Mouse (Mus musculus) forebrain, embryonic 15.5 days (tissue): ENCODE results near the gene Blzf1. TPM values are rescaled to one million over a fixed set of nuclear protein-coding genes. Genes with fewer than 3 reads are reported as not detected.
A peak's percentile ranks its signal among the peaks of the same experiment; 100 is the strongest.

Experiments
- ATAC-seq: fragments of 200-750 bp; cut with Nextera tagmentation; replicated peaks from 2 replicates; pipeline ENCODE4 v1.8.0; 2017; ENCODE audit warnings: mild to moderate bottlenecking, moderate TSS enrichment, moderate library complexity
- H3K27ac ChIP-seq: fragments of 300-500 bp; sonication (generic); replicated peaks from 2 replicates; pipeline ENCODE4 v1.5.1; 2015; ENCODE audit warnings: mild to moderate bottlenecking, inconsistent platforms
- H3K27me3 ChIP-seq: fragments of 300-500 bp; sonication (generic); 2 replicates; pipeline ENCODE4 v1.6.1; 2015; ENCODE audit warnings: inconsistent platforms
- H3K36me3 ChIP-seq: fragments of 300-500 bp; sonication (generic); 2 replicates; pipeline ENCODE4 v1.6.1; 2015; ENCODE audit warnings: mild to moderate bottlenecking, inconsistent platforms
- H3K4me1 ChIP-seq: fragments of 300-500 bp; sonication (generic); 2 replicates; pipeline ENCODE4 v1.6.1; 2015; ENCODE audit warnings: inconsistent platforms
- H3K4me2 ChIP-seq: fragments of 300-500 bp; sonication (generic); replicated peaks from 2 replicates; pipeline ENCODE4 v1.6.1; 2015; ENCODE audit warnings: mild to moderate bottlenecking, inconsistent platforms
- H3K4me3 ChIP-seq: fragments of 300-500 bp; sonication (generic); 2 replicates; pipeline ENCODE4 v1.5.1; 2015; ENCODE audit warnings: mild to moderate bottlenecking, inconsistent platforms
- H3K9ac ChIP-seq: fragments of 300-500 bp; sonication (generic); replicated peaks from 2 replicates; pipeline ENCODE4 v1.6.1; 2015; ENCODE audit warnings: mild to moderate bottlenecking, inconsistent platforms
- H3K9me3 ChIP-seq: fragments of 300-500 bp; sonication (generic); 2 replicates; pipeline ENCODE4 v1.6.1; 2016; ENCODE audit warnings: inconsistent platforms
- WGBS: fragments of 180-500 bp; shearing (Covaris S2); methylation state at CpG from one replicate; pipeline ENCODE4 v1.1.7; 2015; ENCODE audit warnings: mixed read lengths; 5-methylcytosine and 5-hydroxymethylcytosine counted together
- polyA plus RNA-seq: library from polyadenylated mRNA; unstranded; fragments of >200 nt; fragmentation: Nextera tagmentation; extraction: Ambion mirVana; gene quantifications from 2 replicates; pipeline ENCODE4 v1.2.1, GENCODE M21; 2015

Blzf1 gene
- polyA plus RNA-seq, 1 experiment from 2014 or later = 29.1 TPM

DNA sequence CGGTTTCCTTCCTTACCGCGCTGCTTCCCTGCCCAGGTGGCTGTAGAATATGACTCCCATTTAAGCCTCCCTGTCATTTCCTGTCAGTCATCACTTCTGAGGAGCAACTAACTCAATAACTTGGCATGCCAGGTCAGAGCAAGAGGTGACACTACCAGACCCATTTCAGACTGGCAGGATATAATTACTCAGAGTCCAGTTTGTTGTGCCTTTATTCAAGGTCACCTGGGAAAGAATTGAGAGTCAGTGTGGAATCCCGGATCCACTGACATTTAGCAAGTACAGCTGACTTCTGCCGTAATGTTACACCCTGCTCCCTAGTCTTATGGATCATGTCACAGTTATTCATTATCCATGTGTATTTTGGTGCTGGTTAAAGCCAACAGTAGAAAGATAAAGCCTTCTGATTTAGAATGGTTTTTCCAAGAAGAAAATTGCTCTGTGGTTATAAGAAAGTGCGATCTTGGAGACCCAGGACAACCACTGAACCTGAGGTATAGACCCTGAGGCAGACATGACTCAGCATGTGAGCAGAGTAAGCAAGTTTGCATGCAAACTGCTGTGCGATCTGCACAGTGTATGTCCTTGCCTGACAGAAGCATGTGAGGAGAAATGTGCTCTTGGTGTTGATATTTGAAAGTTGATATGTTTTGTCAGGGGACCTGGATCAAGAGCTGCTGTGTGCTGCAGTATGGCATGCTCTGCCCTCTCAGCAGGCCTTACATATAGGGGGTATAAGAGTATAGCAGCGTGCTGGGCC, 56.7 kb downstream of the Blzf1 start:
- Histone ChIP-seq H3K27me3 (0 out of 2 replicates have a peak, but pooled peaks cover 2% of the 10 kb centered on the region), H3K4me2 (peak overlapping the region; percentile 80), H3K4me1 (peaks cover 22% of the 10 kb centered on the region), H3K9me3 (no peaks in the 10 kb centered on the region), H3K9ac (no peak overlapping the region), H3K36me3 (no peaks in the 10 kb centered on the region), H3K4me3 (peak overlapping the region; percentile 85; the same call in 1 of the 2 replicates), H3K27ac (no peak overlapping the region)
- WGBS = 67% methylated on average over 8 of the region's 8 CpGs
- ATAC-seq = no peak

DNA sequence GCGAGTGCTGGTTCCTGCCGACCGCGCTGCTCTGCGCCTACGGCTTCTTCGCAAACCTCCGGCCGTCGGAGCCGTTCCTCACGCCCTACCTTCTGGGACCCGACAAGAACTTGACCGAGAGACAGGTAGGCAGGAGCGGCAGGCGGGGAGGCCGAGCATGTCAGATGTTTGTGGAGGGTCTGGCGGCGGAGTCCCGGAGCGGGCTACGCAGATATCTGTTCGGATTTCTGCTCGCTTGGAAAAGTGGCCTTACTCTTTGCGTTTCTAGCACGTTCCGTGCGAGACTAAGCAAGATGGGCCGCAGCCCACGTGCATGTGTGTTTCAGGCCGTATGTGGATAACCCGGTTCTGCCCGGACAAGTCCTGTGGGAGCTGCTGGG, 58.0 kb downstream of the Blzf1 start:
- peak; percentile 41 for ATAC-seq
- 0% methylated on average over 33 of the region's 33 CpGs for WGBS
- Histone ChIP-seq H3K4me2 (peak overlapping the region; percentile 80), H3K27me3 (0 out of 2 replicates have a peak, but pooled peaks cover 2% of the 10 kb centered on the region), H3K4me3 (peak overlapping the region; percentile 85), H3K4me1 (peaks cover 22% of the 10 kb centered on the region), H3K36me3 (no peaks in the 10 kb centered on the region), H3K27ac (peak overlapping the region; percentile 41; the same call in 1 of the 2 replicates), H3K9ac (peak overlapping the region; percentile 66), H3K9me3 (no peaks in the 10 kb centered on the region)

DNA sequence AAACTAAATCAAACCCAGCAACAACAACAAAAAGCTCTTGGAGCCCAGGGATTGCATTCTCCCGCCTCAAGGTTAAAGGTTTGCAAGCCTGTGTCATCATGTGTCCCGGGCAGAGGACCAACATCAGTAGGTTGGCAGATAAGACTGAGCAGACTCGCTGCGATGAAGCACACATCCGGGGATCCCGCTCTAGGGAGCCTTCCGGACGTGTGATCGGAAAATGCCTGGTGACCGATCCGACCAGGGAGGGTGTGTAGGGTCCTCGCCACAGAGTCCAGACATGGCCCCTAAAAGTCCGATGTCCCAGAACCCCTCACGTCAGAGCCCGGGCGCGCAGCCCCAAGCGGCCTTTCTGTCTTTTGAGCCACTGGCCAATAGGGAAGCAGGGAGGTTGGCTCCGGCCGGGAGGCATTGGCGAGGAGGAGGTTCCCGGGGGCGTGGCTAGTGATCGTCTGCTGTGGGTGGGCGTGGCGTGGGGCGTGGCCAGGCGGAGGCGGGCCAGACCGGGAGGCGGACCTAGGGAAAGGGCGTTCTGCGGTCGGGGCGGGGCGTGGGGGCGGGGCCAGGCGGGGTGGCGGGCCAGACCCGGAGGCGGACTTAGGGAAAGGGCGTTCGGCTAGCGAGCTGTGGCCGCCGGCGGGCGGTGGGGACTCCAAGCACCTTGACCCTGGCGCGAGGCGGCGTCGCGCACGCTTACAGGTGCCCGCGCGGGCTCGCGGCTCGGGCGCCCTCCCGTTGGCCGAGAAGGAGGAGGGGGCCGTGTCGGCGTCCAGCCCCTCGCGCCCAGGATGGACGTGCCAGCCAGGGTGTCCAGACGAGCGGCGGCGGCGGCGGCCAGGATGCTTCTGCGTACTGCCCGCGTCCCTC, 58.6 kb downstream of the Blzf1 start, which contains the start of gene Slc19a2:
Gene Slc19a2, plus strand, starts transcription at position 582 of the 867 bp plus-strand sequence.
- Histone ChIP-seq H3K4me2 (peak within 1 kb of the TSS; percentile 80), H3K27ac (peak within 1 kb of the TSS; percentile 76), H3K9ac (peak within 1 kb of the TSS; percentile 66), H3K9me3 (no peaks in the 10 kb centered on the region), H3K4me1 (peaks cover 22% of the 10 kb centered on the region), H3K27me3 (0 out of 2 replicates have a peak, but pooled peaks cover 2% of the 10 kb centered on the region), H3K4me3 (peak within 1 kb of the TSS; percentile 85), H3K36me3 (no peaks in the 10 kb centered on the region)
- peak; percentile 97 for ATAC-seq
- WGBS = under 1% methylated on average over 53 of the region's 79 CpGs

- ATAC-seq = no peak
- H3K4me3 ChIP-seq = peak overlapping the region; percentile 85
- H3K27ac ChIP-seq = peak overlapping the region; percentile 76; the same call in 1 of the 2 replicates
- no peaks in the 10 kb centered on the region for H3K36me3 ChIP-seq
- peak overlapping the region; percentile 66 for H3K9ac ChIP-seq
- peak overlapping the region; percentile 80 for H3K4me2 ChIP-seq
- no peaks in the 10 kb centered on the region for H3K9me3 ChIP-seq
- 0 out of 2 replicates have a peak, but pooled peaks cover 2% of the 10 kb centered on the region for H3K27me3 ChIP-seq
- H3K4me1 ChIP-seq = peaks cover 22% of the 10 kb centered on the region
- 9% methylated on average over 10 of the region's 10 CpGs for WGBS
Observed at GRCm38 (mm10) chr1:164247971-164248370, 59.3 kb downstream of the Blzf1 start.

DNA sequence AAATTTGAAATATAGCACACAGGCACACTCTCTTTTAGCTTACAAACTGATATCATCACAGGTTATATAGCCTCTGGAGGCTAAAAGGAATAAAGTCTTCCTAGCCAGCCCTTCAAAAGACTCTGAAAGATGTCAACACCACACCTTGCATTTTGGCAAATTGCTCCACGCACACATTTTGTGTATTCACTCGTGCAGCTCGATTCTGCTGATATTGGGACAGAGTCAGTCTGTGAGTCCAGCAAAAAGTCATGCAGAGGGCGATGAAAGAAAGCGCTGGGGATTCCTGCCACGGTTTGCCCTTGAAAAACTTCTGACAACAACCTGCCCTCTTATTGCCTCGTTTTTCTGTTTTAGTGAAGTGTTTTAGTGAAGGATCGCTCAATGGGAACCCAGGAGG, 59.8 kb downstream of the Blzf1 start:
- Histone ChIP-seq H3K4me1 (peaks cover 22% of the 10 kb centered on the region), H3K36me3 (no peaks in the 10 kb centered on the region), H3K9ac (no peak overlapping the region), H3K9me3 (no peaks in the 10 kb centered on the region), H3K27me3 (0 out of 2 replicates have a peak, but pooled peaks cover 2% of the 10 kb centered on the region), H3K4me3 (0 out of 2 replicates have a peak overlapping the region, but pooled peaks have one; percentile 85), H3K27ac (no peak overlapping the region), H3K4me2 (peak overlapping the region; percentile 80; the same call in 1 of the 2 replicates)
- ATAC-seq = no peak
- 34% methylated on average over 8 of the region's 8 CpGs for WGBS

GRCm38 (mm10) chr1:164242809-164243208, 64.5 kb downstream of the Blzf1 start:
- 66% methylated on average over 8 of the region's 8 CpGs for WGBS
- Histone ChIP-seq H3K9me3 (no peaks in the 10 kb centered on the region), H3K4me1 (peaks cover 2% of the 10 kb centered on the region), H3K4me3 (no peak overlapping the region), H3K27me3 (0 out of 2 replicates have a peak, but pooled peaks cover 2% of the 10 kb centered on the region), H3K27ac (no peak overlapping the region), H3K4me2 (no peak overlapping the region), H3K9ac (no peak overlapping the region), H3K36me3 (no peaks in the 10 kb centered on the region)
- no peak for ATAC-seq

DNA sequence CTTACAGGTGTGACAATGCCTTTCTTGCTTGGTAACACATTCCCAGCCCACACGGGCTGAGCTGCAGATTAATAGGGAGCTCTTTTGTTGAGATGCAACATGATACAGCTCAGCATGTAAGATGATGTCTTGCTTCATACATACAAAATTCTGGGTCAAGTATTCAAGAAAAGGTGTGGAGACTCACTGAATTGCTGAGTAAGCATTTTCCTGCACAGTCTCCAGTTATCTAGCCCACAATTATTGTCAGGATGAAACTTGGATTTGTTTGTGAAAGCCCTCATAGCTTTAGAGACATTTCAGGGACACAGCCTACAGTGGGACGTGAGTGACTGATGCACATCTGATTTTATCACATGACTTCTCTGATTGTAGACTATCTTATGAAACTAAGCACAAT, 65.8 kb downstream of the Blzf1 start:
- H3K9me3 ChIP-seq = no peaks in the 10 kb centered on the region
- no peaks in the 10 kb centered on the region for H3K36me3 ChIP-seq
- H3K27me3 ChIP-seq = no peaks in the 10 kb centered on the region
- WGBS = 82% methylated on average over 2 of the region's 2 CpGs
- H3K4me3 ChIP-seq = no peak overlapping the region
- H3K27ac ChIP-seq = no peak overlapping the region
- no peaks in the 10 kb centered on the region for H3K4me1 ChIP-seq
- H3K4me2 ChIP-seq = no peak overlapping the region
- no peak overlapping the region for H3K9ac ChIP-seq
- ATAC-seq = no peak

Other genes with a start within 250 kb of the Blzf1 start
- gene Sell, start 245.5 kb downstream of the Blzf1 start, polyA plus RNA-seq = 0.23 and 0.24 TPM in 2 replicates
- not detected in 2 replicates for gene Selp, start 192.2 kb downstream of the Blzf1 start, polyA plus RNA-seq
- gene F5, start 155.7 kb downstream of the Blzf1 start, polyA plus RNA-seq = 0.09 and 0.27 TPM in 2 replicates
- gene Slc19a2, start 58.4 kb downstream of the Blzf1 start, polyA plus RNA-seq = 6.9 and 7.2 TPM in 2 replicates
- 21.7 and 22.3 TPM in 2 replicates for gene Ccdc181, start 31.9 kb downstream of the Blzf1 start, polyA plus RNA-seq
- 41.6 and 42.4 TPM in 2 replicates for gene Nme7, start 3.4 kb downstream of the Blzf1 start, polyA plus RNA-seq
- 80.3 and 102 TPM in 2 replicates for gene Atp1b1, start 150.9 kb upstream of the Blzf1 start, polyA plus RNA-seq